Mouse (Mus musculus) gastrocnemius, adult 2 months (tissue): ENCODE results near the gene Lrrtm3. TPM values are rescaled to one million over a fixed set of nuclear protein-coding genes. Genes with fewer than 3 reads are reported as not detected.

ENCODE experiments used
- DNase-seq: peaks from one replicate; pipeline ENCODE4 v3.0.0; 2022
- H3K27ac ChIP-seq: fragments of 200-600 bp; 2 replicates; pipeline ENCODE4 v1.8.1; 2022; ENCODE audit warnings: mild to moderate bottlenecking
- H3K4me3 ChIP-seq: fragments of 200-600 bp; 2 replicates; pipeline ENCODE4 v1.8.1; 2022; ENCODE audit warnings: mild to moderate bottlenecking, moderate library complexity
- CTCF ChIP-seq: fragments of 200-600 bp; IDR thresholded peaks from 2 replicates; pipeline ENCODE4 v1.8.1; 2022; ENCODE audit warnings: antibody characterized with exemption, mild to moderate bottlenecking, moderate library complexity
- intact Hi-C: fragments of 180-260 bp; cut with DNase I; formaldehyde crosslinking; loops from one replicate; pipeline ENCODE4 v1.15.1; 2025
- total RNA-seq, 2 experiments: library from RNA; stranded (reverse); gene quantifications; 2 replicates each; pipeline ENCODE4 v1.2.3; 2021

Gene Lrrtm3
- total RNA-seq, 2 experiments from 2014 or later: 0.41 to 0.59 TPM

DNA sequence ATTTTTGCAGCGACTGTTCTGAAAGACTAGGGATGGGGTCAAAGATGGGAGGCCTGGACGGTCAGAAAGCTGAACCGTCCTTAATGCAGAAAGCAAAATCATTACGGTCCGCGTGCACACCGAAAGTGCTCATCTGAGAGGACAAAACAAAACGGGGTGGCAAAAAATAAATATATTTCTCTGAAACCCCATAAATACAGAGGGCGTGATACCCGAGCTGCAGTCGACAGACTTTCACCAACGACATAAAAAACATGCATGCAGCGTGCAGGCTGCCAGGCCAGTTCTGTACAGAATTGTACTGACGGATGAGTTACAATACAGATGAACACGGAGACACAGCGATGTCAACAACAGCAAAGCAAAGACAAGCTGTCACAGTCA, 3.9 kb downstream of the Lrrtm3 start:
- H3K27ac ChIP-seq: no peak overlapping the region
- no peak for TF ChIP-seq CTCF
- no peak for DNase-seq
- intact Hi-C loops: no loop called here
- H3K4me3 ChIP-seq: no peak overlapping the region

DNA sequence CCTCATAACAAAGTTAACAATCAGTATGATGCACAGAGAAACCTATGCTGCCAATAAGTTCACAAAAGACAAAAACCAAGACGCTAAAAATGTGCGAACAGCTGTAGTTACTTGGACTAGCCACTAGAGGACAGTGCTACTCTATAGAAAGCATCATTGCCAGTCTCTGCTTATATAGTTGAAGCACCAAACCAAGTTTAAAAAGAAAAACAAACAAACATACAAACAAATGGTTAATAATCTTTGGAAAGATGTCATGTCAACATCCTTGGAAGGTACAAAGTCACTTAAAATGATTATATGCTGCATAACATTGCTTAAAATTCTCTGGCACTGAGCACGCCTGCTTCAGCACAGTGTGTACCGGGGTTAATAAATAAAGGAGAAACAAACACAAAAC, 5.6 kb downstream of the Lrrtm3 start:
- Histone ChIP-seq H3K4me3 (no peak overlapping the region), H3K27ac (no peak overlapping the region)
- intact Hi-C loops: loop anchor here (2.0 kb wide), 1 partner anchor 192 kb away; no protein-coding TSS in a partner anchor
- no peak; the same call in 1 of the 2 replicates for TF ChIP-seq CTCF
- no peak for DNase-seq

DNA sequence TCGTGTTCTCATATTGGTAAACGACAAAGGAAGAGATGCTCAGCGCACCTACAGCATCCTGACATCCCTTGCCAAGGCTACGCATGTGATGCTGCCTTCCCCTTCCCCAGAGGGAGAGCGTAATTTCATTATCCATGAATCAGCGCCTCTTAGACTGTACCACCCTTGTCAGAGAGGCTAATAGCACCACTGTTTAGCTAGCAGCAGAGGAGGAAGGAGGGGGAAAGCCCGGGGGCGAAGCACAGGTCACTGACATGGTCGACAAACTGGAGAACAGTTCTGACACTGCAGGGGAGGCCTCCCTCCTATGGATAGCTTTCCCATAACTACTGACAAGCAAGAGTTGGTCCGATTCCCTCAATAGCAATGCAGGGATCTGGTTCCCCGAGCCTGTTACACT, 6.3 kb downstream of the Lrrtm3 start:
- Histone ChIP-seq H3K4me3 (no peak overlapping the region), H3K27ac (no peak overlapping the region)
- intact Hi-C loops: loop anchor here (2.0 kb wide), 1 partner anchor 193 kb away; no protein-coding TSS in a partner anchor
- DNase-seq: no peak
- TF ChIP-seq CTCF: no peak

DNA sequence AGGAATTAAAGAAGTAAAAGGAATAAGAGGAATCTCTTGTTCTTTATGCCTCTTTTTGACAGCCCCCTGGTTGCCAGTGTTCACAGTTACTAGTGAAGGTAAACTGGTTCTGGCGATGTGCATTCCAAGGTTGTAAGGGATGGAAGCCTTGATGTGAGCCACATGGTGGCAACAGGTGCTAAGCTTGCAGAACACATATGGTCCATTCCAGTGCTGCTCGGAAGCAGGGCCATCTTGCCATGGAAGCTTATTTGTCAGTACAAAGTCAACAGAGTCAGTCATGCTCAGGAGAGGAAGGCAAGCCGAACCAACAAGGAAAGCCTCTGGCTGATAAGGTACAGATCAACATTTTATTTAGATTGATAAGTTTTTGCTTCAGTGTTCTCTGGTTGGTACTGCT, 7.7 kb downstream of the Lrrtm3 start:
- no peak for TF ChIP-seq CTCF
- Histone ChIP-seq H3K4me3 (no peak overlapping the region), H3K27ac (no peak overlapping the region)
- intact Hi-C loops: no loop called here
- DNase-seq: no peak

DNA sequence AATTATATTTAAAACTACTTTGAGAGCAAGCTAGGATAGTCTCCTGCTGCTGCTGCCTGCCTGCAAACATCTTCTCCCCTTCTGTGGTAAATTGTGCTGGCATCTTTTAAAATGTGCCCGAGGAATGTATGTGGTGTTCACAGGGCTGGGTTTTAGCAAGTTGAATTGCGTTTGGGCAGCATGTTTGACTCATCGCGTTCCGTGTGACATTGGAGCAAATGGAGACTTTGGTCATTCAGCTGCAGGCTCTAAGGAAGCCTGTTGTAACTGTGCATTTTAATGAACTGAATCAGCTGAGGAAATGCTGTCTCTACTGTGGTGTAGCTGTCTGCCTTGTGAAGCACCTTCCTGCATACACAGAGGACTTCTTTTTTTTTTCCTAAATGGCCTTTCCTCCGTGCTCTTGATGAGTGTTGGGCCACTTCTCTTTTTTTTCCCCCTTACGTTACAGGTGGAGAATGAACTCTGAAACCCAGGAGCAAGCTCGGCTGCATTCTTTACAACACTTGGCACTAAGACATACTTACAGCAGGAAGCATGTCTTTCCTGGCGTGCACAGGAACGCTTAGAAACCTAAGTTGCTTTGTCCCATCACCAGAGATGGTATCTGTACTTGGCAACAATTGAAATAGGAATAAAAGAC, 13.5 kb downstream of the Lrrtm3 start:
- Histone ChIP-seq H3K27ac (peak overlapping the region; percentile 16; the same call in 1 of the 2 replicates), H3K4me3 (peak overlapping the region; percentile 52)
- intact Hi-C loops: no loop called here
- no peak for TF ChIP-seq CTCF
- no peak for DNase-seq

DNA sequence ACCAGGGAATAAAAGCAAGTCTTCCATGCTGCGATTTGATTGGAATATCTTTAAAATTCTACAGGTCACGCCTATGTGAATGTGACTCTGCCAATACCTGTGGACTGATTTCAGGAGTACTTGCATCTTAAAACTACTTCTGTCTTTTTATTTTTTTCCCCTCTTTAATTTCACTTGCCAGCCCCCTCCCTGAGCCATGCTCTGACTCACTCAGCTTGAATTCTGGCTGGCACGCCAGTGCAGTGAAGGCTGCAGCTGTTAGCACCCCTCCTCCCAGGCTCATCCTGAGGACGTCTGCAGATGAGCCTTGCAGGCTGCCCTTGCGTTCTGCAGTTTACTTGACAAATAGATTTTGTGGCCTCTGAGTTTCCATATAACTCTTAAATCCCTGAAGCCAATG, 14.1 kb downstream of the Lrrtm3 start:
- H3K4me3 ChIP-seq: peak overlapping the region; percentile 52
- no peak for TF ChIP-seq CTCF
- intact Hi-C loops: no loop called here
- peak; percentile 73 for DNase-seq
- H3K27ac ChIP-seq: peak overlapping the region; percentile 38; the same call in 1 of the 2 replicates

DNA sequence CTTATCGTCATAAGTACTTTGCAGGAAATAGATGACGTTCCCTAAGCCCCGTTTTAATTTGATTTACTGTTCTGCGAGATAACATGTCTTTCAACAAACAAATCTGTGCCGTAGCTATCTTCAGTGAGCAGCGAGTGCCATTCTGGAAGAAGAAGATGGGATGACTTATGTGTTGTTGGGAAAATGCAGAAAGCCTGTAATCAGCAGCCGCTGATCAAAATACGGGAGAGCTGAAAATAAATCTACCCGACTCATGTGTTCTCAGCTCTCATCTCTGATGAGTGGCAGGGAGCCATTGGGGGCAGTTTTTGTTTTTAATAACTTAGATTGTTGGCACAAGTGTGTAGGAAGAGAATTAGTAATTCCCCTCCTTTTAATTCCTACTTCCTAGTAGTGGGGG, 26.4 kb downstream of the Lrrtm3 start:
- H3K4me3 ChIP-seq: no peak overlapping the region
- TF ChIP-seq CTCF: no peak
- no peak overlapping the region for H3K27ac ChIP-seq
- no peak for DNase-seq
- intact Hi-C loops: no loop called here

DNA sequence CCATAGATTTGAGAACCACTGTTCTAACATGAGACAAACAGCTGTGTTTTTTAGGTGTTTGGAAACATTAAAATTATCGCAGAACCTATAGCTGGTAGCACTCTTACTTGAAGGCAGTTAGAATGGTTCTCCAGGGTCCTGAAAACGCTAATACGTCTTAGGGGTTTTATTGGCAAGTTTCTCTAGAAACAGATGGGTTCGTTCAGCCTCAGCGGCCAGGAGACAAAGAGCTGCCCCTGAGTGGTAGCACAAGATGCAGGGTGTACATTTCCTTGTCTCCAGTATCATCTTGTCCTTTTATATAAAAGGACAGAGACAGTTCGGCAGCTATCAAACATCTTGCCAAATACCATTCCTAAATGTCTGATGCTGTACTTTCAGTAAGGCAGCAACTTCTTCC, 40.1 kb downstream of the Lrrtm3 start:
- DNase-seq: no peak
- no peak overlapping the region for H3K27ac ChIP-seq
- intact Hi-C loops: no loop called here
- H3K4me3 ChIP-seq: no peak overlapping the region
- TF ChIP-seq CTCF: no peak

DNA sequence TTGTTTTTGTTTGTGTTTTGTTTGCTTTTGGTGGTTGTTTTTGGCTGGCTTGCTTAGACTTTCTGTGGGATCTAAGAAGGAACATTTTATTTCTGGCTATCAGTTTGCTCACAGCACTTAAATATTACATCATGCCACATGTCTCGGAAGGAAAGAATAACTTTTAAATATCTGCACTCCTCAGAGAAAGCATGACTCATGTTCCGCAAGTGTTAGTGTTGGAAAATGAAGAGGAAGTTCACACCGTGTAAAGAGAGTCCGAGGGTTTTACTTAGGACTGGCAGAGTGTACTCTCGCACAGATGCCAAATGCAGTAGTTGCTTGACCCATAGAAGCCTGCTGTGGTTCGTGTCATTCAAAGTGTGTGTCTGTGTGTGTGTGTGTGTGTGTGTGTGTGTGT, 40.9 kb downstream of the Lrrtm3 start:
- Histone ChIP-seq H3K4me3 (no peak overlapping the region), H3K27ac (no peak overlapping the region)
- no peak for DNase-seq
- intact Hi-C loops: no loop called here
- no peak for TF ChIP-seq CTCF

DNA sequence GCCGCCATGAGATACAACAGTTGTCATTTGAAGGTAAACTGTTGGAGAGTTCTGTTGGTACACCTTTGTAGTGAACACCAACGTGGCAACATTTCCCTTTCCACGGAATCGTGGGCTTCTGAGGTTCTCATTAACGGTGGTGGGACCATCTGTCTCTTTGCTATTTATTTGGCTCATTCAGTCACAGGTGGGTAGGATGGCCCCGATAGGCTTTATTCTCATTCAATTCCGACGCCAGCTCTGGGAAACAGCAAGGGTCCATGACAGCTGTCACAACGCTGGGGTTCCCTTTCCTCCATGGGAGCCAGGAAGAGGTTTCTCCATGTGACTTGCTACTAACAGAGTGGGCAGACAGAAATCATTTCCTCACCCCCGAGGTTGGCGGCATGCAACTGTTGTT, 48.2 kb downstream of the Lrrtm3 start:
- no peak for TF ChIP-seq CTCF
- Histone ChIP-seq H3K27ac (no peak overlapping the region), H3K4me3 (no peak overlapping the region)
- intact Hi-C loops: no loop called here
- DNase-seq: no peak

DNA sequence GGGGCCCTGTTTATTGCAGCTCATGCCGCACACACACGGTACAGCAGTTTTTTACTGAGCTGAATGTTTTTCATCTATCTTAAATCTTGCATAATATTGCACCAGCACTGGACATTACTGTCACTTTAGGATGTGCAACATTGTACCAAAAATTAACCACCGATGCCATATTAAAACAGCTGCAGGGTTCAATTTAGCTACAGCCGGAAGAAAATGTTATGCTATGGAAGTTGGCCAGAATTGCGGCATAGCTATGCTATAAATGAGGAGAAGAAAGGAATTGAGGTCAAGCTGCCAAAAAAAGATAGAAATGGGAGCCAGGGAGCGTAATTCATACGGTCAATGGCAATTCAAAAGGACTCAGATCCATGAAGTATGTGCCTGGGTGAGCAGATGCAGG, 48.9 kb downstream of the Lrrtm3 start:
- no peak for DNase-seq
- intact Hi-C loops: no loop called here
- H3K4me3 ChIP-seq: no peak overlapping the region
- TF ChIP-seq CTCF: no peak
- no peak overlapping the region for H3K27ac ChIP-seq

DNA sequence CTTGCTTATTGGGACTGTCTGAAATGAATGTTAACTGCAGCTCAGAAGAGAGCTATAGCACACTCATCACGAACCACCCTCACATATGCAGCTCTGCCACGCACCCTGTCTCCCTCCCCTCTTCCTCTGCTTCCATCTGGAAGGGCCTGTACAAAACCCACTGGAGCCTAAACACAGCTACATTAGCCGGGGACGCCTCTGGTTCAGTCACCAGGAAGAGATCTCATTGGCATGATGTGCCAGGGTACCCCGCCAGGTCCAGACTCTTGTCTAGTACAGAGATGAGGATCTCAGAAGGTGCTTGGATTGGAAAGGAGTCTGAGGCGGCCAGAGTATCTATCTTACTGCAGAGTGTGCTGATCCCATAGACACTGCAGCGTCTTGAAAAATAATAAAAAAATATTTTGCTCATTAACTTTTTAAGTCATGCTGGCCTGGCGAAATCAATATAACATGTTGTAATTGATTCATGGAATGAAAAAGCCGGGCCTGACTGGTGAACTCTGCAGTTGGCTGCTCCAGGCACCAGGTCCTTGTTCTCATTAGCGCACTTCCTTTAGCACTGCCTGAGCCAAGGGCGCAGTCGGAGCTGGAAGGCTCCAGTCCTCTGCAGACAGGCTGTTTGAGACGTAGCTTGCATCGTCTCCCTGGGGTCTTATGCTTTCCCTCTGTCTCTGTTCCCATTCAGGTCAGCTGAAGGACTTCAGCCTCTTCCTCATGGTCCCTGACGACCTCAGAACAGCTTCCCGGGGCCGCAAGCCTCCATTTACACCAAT, 50.1 kb downstream of the Lrrtm3 start:
- peak; percentile 55 for DNase-seq
- intact Hi-C loops: no loop called here
- no peak for TF ChIP-seq CTCF
- no peak overlapping the region for H3K4me3 ChIP-seq
- H3K27ac ChIP-seq: peak overlapping the region; percentile 38; the same call in 1 of the 2 replicates

DNA sequence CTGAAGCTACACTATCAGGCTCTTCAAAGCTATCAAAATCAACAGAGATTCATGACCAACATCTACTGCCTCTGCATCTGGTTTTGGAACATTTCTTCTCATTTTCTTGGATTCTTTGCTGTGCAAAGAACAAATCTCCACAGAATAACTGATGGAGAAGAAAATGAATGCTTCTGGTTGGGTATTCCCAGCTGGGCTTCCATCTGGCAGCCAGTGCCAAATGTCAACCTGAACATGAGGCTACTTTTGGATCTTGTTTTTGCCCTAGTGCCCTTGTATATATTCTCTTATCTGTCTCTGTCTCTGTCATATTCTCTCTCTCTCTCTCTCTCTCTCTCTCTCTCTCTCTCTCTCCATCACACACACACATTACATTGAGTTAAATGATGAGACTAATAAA, 59.2 kb downstream of the Lrrtm3 start:
- no peak for TF ChIP-seq CTCF
- intact Hi-C loops: no loop called here
- no peak for DNase-seq
- no peak overlapping the region for H3K27ac ChIP-seq
- H3K4me3 ChIP-seq: no peak overlapping the region

DNA sequence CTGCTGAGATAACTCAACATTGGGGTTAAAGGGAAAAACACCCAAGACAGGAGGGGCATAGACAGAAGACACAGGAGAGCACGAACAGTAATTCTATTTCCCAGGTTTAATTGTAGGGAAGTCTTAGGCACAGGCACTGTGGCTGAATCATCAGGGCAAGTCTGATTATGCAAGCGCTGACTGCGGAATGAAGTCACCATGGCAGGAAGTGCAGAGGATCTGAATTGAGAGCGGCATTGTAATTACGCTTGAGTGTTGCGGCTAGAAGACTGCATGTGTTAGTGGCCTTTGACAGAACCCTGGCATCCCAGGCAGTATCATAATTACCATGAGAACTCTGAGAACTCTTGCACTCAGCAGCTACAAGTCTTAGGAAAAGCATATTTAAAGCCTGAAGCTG, 66.7 kb downstream of the Lrrtm3 start:
- DNase-seq: no peak
- intact Hi-C loops: no loop called here
- no peak for TF ChIP-seq CTCF
- H3K27ac ChIP-seq: no peak overlapping the region
- H3K4me3 ChIP-seq: no peak overlapping the region
